Mouse (Mus musculus): ENCODE data around the gene Vil1. TPM values are rescaled to one million over a fixed set of nuclear protein-coding genes. Genes with fewer than 3 reads are reported as not detected.

The Vil1 gene
- total RNA-seq, 2 experiments from 2014 or later = 0.39 to 0.96 TPM

Small RNA genes lying within 50 kb of the gene (microRNA-seq; reads per million reads assigned to microRNA genes)
- gene Mir26b = 4,354 to 6,053 reads per million in 2 experiments

Other genes starting within 250 kb of the Vil1 start
- not detected for gene Cxcr1, start 214.7 kb upstream of the Vil1 start, total RNA-seq (2021)
- gene Arpc2, start 173.3 kb upstream of the Vil1 start, total RNA-seq (2021) = 100 to 1,000 TPM; 266 to 287 TPM
- gene Gpbar1, start 130.8 kb upstream of the Vil1 start, total RNA-seq (2021) = not detected
- gene Aamp, start 124.6 kb upstream of the Vil1 start, total RNA-seq (2021) = 100 to 1,000 TPM; 137 to 139 TPM
- 100 to 1,000 TPM; 151 to 152 TPM for gene Pnkd, start 124.4 kb upstream of the Vil1 start, total RNA-seq (2021)
- gene Tmbim1, start 103.8 kb upstream of the Vil1 start, total RNA-seq (2021) = 10 to 100 TPM; 21.8 to 22.9 TPM
- gene Catip, start 47.3 kb upstream of the Vil1 start, total RNA-seq (2021) = under 1 TPM; 0.55 to 0.80 TPM
- gene Slc11a1, start 34.2 kb upstream of the Vil1 start, total RNA-seq (2021) = 1 to 10 TPM; 3.3 to 4.1 TPM
- gene Ctdsp1, start 17.9 kb upstream of the Vil1 start, total RNA-seq (2021) = 10 to 100 TPM; 22.5 to 27.1 TPM
- 10 to 100 TPM; 27.5 to 30.4 TPM for gene Cnot9, start 96.7 kb downstream of the Vil1 start, total RNA-seq (2021)
- gene Plcd4, start 133.5 kb downstream of the Vil1 start, total RNA-seq (2021) = 10 to 100 TPM; 11.3 to 13.3 TPM
- gene Usp37, start 134.9 kb downstream of the Vil1 start, total RNA-seq (2021) = 10 to 100 TPM; 23.2 to 27.0 TPM
- gene Zfp142, start 178.9 kb downstream of the Vil1 start, total RNA-seq (2021) = 10 to 100 TPM; 27.5 to 29.7 TPM
- gene Bcs1l, start 178.9 kb downstream of the Vil1 start, total RNA-seq (2021) = 10 to 100 TPM; 24.3 to 26.8 TPM
- gene Rnf25, start 192.0 kb downstream of the Vil1 start, total RNA-seq (2021) = 10 to 100 TPM; 54.9 to 65.2 TPM
- 1 to 10 TPM; 3.8 to 4.3 TPM for gene Stk36, start 192.1 kb downstream of the Vil1 start, total RNA-seq (2021)

All from left cerebral cortex, postnatal 25 days (tissue).